12 mouse cellular contexts compared by ENCODE assay signal in the genomic region with DNA sequence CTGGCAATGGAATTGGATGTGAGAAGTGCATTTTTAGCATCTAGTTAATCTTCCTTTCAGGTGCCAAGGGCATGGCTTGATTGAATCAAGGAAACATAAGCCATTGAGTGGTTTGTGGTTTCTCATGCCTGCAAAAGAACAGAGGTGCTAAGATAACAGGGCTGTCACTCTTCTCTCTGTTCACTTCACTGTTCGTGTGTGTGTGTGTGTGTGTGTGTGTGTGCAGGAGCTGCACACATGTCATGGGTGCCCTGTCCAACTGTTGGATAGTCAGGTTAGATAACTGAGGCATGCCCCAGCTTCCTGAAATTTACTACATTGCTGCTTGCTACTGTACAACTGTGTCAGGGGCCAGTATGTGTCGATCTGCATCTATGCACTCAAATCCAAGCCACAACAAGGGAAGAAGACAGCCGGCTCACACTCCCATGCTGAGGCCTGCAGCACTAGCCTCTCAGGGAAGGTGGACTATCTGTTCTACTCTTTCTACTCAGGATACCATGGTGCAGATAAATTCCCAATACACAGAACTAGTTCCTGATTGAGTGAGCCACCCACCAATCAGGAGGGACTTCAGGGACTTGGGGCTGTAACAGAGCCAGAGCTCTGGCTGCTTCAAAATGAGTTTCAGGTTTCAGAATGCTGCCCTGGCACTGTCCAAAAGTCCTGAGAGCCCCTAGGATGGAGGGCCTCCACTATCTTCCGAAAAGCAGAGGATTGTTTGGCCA.
DNase-seq lines count a peak whose midpoint lies in the region; TF ChIP-seq lines count a peak whose summit lies in the region.
"Had no signal": no experiment of that assay in that cellular context is flagged by ENCODE, and none has a peak within 500 bp of the region (broad histone marks: within the 10 kb centered on the region; RNA-seq: fewer than 3 reads in every experiment).

No protein-coding gene starts in this region.

- DNase-seq in adrenal gland, postnatal 10 days = peak; percentile 12
- no peak for DNase-seq in adrenal gland, postnatal 36 days
- DNase-seq in layer of hippocampus, adult 2 months (ENCODE audit: low spot score in 2 of 2) = no peak
- DNase-seq in layer of hippocampus, postnatal 10 days (ENCODE audit: low spot score in 2 of 2) = no peak
- DNase-seq in embryo, embryonic 11 days = peak; percentile 46
- peak; percentile 64 for DNase-seq in naive thymus-derived CD4-positive, alpha-beta T cell, adult 2 months (ENCODE audit: low read depth)
- DNase-seq in ovary, postnatal 14 days (ENCODE audit: low spot score) = no peak
- DNase-seq in layer of hippocampus, postnatal 36 days = no peak
- DNase-seq: adrenal gland, adult 2 months; kidney, adult 11 months had no signal

- no peak overlapping the region for H3K4me3 ChIP-seq in layer of hippocampus, adult 2 months
- H3K4me3 ChIP-seq: embryonic facial prominence, embryonic 13.5 days; limb, embryonic 15.5 days had no signal

- peak overlapping the region; percentile 89; the same call in 1 of the 2 replicates for H3K27ac ChIP-seq in layer of hippocampus, adult 2 months
- H3K27ac ChIP-seq: embryonic facial prominence, embryonic 13.5 days; limb, embryonic 15.5 days had no signal

- TF ChIP-seq CTCF in layer of hippocampus, adult 2 months (conservative IDR thresholded peaks at IDR 0.05) = no peak

Comparison
In these comparisons a context has a peak if more than half of its experiments do, and no peak if none do; other contexts are left out.
1. DNase-seq: peak in adrenal gland, postnatal 10 days (single experiment), embryo, embryonic 11 days (single experiment) and naive thymus-derived CD4-positive, alpha-beta T cell, adult 2 months (single experiment); none in adrenal gland, postnatal 36 days (0 of 2), layer of hippocampus, adult 2 months (0 of 2), layer of hippocampus, postnatal 10 days (0 of 2), ovary, postnatal 14 days (single experiment) and layer of hippocampus, postnatal 36 days (0 of 2).